Mouse (Mus musculus): ENCODE data around the gene Pcca. TPM values are rescaled to one million over a fixed set of nuclear protein-coding genes. Genes with fewer than 3 reads are reported as not detected.

Gene Pcca
- total RNA-seq, 4 experiments from 2014 or later = 35.3 to 45.7 (median 40.5) TPM

DNA sequence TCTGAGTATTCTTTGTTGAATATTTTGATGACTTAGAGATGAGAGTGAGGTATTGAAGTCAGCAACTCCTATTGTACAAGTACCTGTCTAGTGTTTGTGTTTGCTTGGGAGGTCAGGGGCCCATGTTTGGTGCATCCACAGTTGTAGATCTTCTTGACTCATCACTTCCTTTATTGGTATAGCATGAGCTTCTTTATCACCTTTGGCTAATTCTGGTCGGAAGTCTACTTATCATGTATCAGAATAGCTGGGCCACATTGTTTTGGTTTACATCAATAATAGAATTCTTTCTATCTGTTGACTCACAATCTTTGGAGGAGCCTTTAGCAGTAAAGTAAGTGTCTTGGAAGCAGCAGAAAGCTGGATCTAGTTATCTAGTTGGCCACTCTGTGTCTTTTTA is 108.3 kb downstream of the Pcca start:
- DNase-seq (ENCODE audit: low spot score in 2 of 2) = no peak

DNA sequence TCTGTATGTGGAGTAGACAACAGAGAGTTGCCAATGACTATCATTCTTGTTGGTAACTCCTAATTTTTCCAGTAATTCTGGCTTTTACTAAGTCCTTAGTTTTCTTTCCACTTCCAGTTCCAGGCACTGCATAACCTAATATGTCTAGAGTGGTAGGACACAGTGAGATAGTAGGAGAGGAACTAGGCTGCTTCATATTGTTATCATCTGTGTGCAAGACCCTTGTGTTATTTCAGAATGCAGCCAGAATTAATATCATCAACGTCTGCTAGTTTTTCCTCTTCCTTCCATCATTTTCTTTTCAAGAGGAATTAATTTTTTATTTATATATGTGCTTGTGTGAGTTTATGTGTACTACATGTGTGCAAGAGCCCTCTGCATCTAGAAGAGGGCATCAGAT is 114.1 kb downstream of the Pcca start:
- DNase-seq (ENCODE audit: low spot score in 2 of 2) = no peak

DNA sequence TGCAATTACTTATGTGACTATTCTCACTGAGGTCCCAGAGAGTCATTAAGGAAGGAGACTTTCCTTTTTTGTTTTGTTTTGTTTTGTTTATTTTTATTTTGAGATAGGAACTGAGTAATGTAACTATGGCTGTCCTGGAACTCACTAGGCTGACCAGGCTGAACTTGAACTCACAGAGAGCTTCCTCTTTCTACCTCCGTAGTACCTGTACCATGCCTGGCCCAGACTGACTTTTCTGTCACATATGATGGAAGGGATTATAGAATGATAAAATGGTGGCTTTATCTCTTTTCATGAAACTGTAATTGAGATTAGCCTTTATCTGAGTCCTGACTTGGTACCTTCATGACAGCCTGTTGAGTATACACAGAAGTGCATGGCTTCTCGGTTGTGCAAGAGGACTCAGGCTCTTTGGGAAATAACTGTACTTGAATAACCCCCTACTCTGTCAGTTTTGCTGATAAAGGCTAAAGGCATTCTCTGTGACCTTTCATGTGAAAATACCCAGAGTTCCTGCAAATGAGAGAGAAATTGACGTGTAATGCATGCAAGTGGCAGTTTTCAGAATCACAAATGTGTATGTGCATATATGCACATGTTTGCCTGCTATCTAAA is 115.3 kb downstream of the Pcca start:
- no peak for DNase-seq (ENCODE audit: low spot score in 2 of 2)

DNA sequence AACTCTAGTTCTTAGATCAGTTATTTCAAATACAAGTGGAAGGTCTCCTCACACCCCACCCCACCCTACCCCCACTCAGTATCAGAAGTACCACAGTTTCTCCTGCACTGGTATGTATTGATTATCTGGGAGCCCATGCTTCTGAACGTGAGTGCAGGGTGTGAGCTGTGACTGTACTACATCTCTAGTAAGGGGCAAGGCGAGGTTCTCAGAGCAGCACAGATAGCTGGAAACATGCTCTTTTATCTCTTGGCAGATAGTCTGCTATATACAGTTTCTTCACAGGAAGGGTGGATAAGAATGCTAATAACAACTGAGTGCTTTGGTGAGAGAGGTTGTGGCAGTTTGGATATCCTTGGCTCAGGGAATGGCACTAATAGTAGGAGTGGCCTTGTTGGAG is 117.6 kb downstream of the Pcca start:
- DNase-seq (ENCODE audit: low spot score in 2 of 2) = no peak

DNA sequence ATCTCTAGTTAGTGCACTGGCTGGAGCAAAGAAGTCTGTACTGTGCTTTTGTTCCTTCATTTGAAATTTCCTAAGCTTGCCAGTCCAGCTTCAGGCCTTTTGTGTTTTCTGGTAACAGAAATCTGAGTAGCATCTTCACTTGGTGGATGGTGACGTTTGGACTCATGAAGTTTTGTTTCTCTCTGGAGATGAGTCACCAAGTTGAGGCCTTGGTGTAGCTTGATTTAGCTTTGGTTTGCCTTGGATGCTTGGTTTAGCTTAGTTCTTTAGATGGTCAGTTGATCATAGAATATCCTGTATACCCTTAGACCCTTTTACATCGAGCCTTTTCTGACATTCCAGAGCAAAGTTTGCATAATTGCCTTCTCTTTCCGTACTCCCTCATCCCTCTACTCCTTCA is 141.5 kb downstream of the Pcca start:
- DNase-seq (ENCODE audit: low spot score in 2 of 2) = no peak

DNA sequence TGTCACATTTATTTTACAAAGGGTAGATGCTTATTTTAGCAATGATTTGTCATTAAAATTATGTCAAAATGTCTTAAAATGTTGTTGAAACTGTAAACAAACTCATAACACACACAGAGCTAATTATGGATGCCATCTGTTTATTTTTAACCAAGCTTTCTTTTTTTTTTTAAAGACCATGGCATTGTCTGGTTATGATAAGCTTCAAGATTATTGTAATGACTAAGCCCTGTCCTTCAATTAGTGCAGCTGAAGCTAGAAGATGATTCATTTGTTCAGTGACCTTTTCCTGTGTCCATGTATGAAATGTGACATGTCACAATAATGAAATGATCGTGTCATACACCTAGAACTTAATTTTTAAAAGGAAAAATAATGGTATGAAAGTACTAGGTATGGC is 149.5 kb downstream of the Pcca start:
- no peak for DNase-seq (ENCODE audit: low spot score in 2 of 2)

DNA sequence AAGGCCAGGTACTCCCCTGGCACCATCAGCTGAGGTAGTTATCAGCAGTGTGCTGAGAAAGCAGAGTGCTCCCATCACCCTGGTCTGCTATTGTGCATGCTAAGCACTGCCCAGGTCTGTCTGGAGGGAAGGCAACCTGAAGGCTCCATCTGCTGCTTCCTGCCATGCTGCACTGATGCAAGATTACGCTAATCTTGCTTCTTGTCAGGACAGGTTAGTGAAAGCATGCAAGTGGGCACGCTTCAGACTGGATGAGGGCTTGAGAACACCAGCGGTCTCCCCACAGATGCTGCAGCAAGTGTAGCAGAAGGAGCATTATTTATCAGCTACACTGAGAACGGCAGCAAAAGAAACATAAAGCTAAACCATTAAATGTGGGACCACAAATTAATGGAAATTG is 150.1 kb downstream of the Pcca start:
- no peak for DNase-seq (ENCODE audit: low spot score in 2 of 2)

DNA sequence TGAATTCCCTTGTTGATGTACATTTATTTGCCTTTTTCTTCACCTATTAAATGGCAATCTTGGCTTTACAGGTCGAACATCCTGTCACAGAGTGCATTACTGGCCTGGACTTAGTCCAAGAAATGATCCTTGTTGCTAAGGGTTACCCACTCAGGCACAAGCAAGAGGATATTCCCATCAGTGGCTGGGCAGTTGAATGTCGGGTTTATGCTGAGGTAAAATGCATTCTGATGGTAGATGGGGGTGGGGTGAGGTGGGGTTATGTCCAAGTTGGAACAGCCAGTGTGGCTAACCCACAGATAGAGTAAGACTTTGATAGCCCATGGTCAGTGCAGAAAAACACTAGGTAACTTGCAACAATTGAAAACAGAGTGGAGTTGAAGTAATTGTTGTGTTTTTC is 150.7 kb downstream of the Pcca start:
- no peak for DNase-seq (ENCODE audit: low spot score in 2 of 2)

DNA sequence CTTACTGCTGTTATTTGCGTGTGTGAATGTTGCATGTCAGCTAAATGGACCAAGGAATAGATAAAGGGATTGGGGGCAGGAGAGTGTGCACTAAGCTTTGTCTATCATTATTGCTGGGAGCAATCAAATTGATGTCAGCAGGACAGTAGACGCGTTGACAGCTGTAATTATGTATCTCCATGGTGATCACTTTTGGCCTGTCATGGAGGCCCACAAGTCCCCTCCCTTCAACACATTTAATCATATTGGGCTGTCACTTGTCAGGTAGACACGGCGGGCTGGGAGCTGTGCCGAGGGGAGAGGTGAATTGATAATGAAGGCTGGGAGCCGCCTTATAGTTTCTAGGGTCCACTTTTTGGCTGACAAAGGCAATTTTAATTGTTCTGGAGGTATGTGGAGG is 153.3 kb downstream of the Pcca start:
- DNase-seq (ENCODE audit: low spot score in 2 of 2) = no peak

DNA sequence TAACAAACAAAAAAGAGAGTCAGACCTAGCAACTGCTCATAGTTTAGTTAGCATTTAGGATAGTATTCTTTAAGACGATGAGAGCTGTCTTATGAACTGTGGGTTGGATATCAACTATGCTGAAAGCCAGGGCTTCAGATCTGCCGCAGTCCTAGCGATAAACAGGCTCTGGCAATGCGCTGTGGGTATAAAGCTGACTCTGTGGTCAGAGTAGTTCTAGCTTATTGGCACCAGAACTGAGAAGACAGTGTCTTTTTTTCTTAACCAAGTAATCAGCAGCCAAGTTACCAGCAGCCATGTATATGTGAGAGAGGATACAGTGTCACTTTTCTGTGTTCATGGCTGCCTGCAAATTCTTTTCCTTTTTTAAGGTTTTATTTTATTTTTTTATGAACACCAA is 154.3 kb downstream of the Pcca start:
- no peak for DNase-seq (ENCODE audit: low spot score in 2 of 2)

DNA sequence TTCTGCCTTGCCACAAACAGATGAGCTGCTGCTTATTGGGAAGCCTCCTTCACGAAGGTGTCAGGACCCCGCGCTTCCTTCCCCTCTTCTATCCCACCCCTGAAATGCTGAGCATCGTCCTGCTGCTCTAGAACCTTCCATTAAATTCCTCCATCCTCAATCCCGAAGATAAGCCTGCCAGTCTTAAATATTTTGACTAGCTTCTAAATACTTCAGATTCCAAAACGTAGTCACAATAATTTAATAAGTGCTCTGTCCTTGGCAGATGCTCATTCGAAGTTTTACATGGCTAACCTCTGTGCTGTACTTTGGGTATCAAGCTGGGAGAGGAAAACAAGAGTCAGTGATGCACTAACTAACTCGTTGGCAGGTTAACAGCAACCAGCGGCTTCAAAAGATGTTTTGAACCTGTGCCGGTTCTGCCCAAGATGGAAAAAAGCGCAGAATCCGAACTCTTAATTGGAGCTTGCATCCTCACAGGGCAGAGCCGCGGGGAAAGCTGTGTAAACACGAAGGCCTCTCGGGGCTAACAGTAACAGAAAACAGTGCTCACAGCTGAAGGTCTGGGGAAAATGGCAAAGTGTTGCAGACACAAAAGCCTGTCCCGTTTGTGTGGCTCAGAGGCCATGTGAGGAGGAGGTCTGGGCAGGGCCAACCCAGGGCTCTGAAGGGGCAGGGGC is 155.2 kb downstream of the Pcca start:
- DNase-seq (ENCODE audit: low spot score in 2 of 2) = no peak

DNA sequence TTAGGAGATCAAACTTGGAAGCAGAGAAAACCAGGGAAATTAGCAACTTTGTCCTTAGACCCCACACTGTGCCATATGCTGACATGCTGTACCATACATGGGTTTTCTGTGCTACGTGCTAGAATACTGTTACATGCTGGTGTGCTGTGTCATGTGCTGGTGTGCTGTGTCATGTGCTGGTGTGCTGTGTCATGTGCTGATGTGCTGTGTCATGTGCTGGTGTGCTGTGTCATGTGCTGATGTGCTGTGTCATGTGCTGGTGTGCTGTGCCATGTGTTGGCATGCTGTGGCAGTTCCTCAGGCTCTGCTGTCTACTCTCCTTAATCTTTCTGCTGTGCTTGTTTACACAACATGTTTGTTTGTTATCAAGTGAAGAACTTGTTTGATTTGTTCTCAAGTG is 157.4 kb downstream of the Pcca start:
- DNase-seq (ENCODE audit: low spot score in 2 of 2) = no peak

DNA sequence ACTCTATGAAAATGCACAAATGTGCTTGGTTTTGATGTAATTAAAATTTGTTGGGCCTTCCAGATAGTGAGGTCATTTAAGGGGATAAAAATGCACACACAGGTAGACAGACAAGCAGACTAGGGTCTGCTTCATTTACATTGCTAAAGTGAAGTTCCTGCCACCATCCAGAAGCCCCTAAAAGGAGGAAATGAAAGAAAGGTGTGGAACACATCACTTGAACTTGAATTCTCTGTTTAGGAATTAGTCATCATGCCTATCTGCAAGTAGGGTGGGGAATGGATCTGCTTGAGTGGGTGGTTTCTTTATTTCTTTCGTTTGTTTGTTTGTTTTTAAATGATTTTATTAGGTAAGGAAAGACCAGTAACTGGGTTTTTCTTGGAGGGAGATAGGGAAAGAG is 166.2 kb downstream of the Pcca start:
- no peak for DNase-seq (ENCODE audit: low spot score in 2 of 2)

DNA sequence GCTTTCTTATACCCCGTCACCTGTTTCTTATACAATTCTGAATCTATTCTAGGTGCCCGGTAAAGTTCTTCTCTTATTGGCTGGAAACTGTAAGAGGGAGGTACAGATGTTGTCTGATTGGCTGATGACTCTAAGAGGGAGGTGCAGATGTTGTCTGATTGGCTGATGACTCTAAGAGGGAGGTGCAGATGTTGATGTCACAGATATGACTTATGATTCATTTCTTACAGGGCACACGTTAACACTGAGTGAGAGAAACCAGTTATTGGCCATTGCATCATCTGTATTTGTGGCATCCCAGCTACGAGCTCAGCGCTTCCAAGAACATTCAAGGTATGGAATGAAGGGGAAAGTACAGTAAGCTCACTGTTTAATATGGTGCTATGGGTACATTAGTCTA is 179.7 kb downstream of the Pcca start:
- DNase-seq (ENCODE audit: low spot score in 2 of 2) = no peak

DNA sequence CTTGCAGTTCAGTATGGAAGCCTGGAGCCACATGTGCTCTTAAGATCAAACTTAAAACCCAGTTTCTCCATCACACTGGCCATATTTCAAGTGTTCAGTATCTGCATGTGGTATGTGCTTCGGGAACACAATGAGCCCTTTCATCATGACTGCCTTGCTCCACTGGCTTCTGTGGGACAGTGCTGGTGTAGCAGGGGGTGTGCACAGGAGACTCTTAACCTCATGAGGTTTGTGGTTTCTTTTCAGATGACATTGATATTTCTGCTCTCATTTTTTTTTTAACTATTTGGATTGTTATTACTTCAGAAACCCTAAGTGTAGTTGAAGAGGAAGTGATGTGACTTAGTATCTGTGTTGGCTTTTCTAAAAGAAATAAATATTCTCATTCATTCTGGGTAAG is 180.8 kb downstream of the Pcca start:
- DNase-seq (ENCODE audit: low spot score in 2 of 2) = no peak

DNA sequence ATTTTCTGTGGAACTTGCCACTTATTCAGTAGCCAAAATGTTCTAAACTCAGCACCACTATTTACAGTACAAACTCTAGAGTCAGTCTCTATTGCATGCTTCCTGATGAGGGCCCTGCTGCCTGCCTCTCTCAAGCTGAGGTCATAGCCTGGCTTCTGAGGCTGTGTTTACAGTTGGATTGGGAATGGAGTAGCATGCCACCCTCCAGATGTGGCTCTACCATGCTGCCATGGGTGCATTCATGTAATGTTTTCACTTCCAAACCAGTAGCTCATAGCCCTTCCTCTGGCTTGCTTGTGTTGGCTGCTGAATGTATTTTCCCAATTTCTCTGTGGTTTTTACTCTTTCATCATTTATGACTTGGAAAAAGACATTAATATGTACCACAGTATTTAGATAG is 181.9 kb downstream of the Pcca start:
- no peak for DNase-seq (ENCODE audit: low spot score in 2 of 2)

DNA sequence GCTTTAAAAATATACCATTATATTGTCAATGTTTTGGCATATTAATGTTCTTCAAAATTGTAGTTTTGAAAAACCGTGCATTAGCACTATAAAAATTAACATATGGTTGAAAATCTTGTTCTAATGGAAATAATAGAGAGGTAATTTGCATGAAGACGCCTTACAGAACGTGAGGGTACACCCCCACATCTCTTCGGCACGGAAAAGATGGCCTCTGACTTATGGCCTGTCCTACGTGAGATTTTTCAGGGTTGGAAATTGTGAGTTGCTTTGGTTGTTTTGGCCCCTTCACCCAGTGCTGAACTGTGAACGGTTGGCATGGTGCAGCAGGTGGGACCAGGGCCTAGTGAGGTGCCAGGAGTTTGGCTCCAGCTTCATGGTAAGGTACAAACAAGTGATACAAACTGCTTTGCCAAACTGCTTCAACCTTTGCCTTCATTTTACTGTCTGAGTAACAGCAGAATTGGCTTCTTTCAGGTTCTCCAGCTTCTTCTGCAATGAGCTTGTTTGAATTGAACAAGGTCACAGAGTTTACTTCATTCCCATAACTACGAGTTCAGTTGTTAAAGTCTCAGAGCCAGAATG is 185.5 kb downstream of the Pcca start:
- no peak for DNase-seq (ENCODE audit: low spot score in 2 of 2)

DNA sequence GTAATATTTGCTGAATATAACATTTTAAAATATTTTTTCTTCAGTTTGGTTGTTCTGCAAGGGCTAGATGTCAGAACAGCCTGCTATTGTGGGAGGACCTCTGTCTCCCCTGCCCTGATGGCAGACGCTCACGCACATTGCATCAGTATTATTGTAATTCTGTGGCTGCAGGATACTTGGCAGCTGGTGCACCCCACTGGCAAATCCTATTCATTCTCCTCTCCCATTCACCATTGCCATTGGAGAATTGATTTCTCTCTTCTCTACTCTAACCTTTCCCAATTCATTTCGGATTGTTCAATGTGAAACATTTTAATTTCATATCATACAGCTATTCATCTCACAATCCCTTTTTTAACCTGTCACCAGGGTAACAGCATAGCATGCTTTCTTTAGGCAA is 186.9 kb downstream of the Pcca start:
- DNase-seq (ENCODE audit: low spot score in 2 of 2) = no peak

DNA sequence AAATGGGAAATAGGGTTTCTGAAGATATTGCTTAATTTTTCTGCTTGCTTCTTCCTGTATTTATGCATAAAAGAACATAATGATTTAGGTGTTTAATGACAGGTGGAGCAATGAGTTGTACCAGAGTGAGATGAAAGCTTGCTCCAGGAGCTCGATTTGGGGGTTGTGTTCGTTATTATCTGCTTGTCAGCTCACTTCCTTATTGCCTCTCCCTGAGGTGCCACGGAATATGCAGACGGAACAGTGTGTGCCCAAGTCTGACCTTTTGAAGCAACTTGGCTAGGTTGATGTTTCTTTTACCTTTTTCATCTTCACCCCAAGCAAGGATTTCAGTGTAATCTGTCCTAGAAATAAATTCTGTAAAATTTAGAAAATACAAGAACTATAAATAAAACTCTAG is 187.6 kb downstream of the Pcca start:
- DNase-seq (ENCODE audit: low spot score in 2 of 2) = no peak

DNA sequence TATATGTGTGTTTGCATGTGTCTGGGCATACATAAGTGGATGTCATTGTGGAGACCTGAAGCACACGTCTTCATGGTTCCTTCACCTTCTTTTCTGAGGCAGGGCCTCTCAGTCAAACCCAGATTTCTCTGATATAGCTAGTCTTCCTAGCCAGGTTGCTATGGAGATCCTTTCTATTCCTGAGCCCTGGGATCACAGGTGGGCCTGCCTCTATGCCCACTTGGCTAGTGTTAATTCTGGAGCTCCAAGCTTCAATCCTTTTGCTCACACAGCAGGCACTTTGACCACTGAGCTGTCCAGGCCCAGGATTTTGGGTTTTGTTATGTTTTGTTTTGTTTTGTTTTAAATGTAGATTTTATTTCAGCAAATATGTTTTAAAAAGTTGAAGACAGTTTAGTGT is 192.3 kb downstream of the Pcca start:
- DNase-seq (ENCODE audit: low spot score in 2 of 2) = no peak

DNA sequence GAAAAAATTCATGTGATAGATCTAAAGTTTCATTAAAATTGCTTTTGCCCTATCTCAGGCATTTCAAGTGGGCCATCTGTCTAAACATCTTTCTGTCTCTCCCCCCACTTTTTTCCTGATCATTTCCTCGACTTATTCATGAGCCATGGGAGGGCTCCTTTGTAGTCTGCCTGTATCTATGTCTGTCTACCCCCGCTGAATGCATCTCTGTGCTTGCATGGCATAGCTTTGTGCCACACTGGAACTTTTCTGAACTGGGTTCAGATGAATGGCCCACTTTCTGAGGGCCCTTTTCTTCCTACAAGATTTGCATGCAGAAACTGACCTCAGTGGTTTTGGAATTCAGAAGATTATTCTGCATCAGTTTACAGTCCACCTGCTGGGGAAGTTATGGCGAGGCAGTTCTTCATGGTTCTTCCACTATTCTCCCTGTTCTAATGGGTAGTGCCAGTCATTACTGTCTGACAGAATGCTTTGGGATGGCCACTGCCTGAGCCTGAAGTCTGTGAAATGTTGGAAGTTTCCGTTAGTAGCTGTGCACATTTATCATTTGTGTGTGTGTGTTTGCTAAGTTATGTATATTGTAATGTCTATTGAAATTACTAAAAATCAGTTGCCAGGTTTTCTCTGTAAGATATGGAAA is 195.4 kb downstream of the Pcca start:
- DNase-seq (ENCODE audit: low spot score in 2 of 2) = no peak

DNA sequence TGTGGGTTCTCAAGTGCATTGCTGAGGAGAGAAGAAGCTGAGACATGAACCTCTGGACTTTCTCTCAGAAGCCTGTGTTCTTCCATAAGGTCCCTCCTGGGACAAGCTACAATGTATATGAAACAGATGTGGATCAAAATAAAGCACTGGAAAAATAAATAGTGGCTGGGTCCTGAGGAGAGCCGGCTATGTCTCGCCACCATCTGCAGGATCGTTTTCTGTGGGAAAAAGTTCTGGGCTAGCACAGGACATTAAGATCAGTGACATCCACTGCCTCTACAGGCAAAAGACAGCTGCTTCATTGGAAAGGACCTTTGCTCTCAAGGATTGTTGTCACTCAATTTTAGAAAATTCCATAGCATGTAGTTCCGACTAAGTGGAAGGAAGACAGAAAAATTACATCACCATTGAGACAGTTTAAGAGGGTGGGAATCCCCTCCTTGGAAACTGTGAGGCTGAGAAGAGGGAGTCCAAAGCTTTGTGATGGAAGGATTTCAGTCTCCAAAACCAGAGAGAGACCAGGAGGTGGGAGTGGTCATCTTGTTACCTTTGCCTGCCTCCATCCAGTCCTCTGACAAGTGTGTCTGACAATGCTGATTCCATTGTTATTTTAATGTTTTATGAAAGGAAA is 196.9 kb downstream of the Pcca start:
- no peak for DNase-seq (ENCODE audit: low spot score in 2 of 2)

Measured in left cerebral cortex, adult 8-10 months (tissue).